Comparison of ENCODE assay signal across 18 mouse cellular contexts in genomic region chr1:33244691-33245090, GRCm38 (mm10).
DNase-seq lines count a peak whose midpoint lies in the region; ATAC-seq lines count a peak whose summit lies in the region.
"Had no signal": no experiment of that assay in that cellular context is flagged by ENCODE, and none has a peak within 500 bp of the region (broad histone marks: within the 10 kb centered on the region; RNA-seq: fewer than 3 reads in every experiment).

No protein-coding gene starts in this region.

- 80% methylated on average over 8 of the region's 8 CpGs for WGBS in kidney, embryonic 16.5 days

- H3K9me3 ChIP-seq in kidney, embryonic 16.5 days (ENCODE audit: low read length) = no peaks in the 10 kb centered on the region
- H3K9me3 ChIP-seq: G1E; hindbrain, embryonic 12.5 days; liver, embryonic 12.5 days; lung, embryonic 15.5 days; neural tube, embryonic 12.5 days; stomach, embryonic 15.5 days had no signal

- H3K4me3 ChIP-seq in kidney, embryonic 16.5 days (ENCODE audit: low read length) = no peak overlapping the region
- H3K4me3 ChIP-seq: hindbrain, embryonic 12.5 days; liver, embryonic 12.5 days; lung, embryonic 15.5 days; megakaryocyte, embryonic 14.5 days; neural tube, embryonic 12.5 days; stomach, embryonic 15.5 days had no signal

- ATAC-seq in kidney, embryonic 16.5 days (ENCODE audit: low FRiP score, low TSS enrichment) = no peak
- ATAC-seq: CD4-positive, CD25-positive, alpha-beta regulatory T cell, adult 4 months; forebrain, embryonic 16.5 days; liver, embryonic 12.5 days had no signal

- DNase-seq in cerebellum, postnatal 36 days = peak; percentile 5 to 16
- DNase-seq in cerebellum, adult 8-10 months = no peak
- peak; percentile 13 to 39 for DNase-seq in kidney, postnatal 25 days
- peak; percentile 7 for DNase-seq in right cerebral cortex, postnatal 14 days
- DNase-seq in right cerebral cortex, adult 18-20 months = no peak
- DNase-seq in testis, postnatal 10 days (ENCODE audit: low spot score) = peak; percentile 43
- DNase-seq: heart, adult 18-20 months; thymus, postnatal 14 days had no signal

- H3K27ac ChIP-seq in kidney, embryonic 16.5 days (ENCODE audit: low read length) = no peak overlapping the region
- H3K27ac ChIP-seq: hindbrain, embryonic 12.5 days; liver, embryonic 12.5 days; lung, embryonic 15.5 days; neural tube, embryonic 12.5 days; stomach, embryonic 15.5 days had no signal

- no peak overlapping the region for H3K4me2 ChIP-seq in kidney, embryonic 16.5 days (replicated peaks; ENCODE audit: low read depth, low read length)
- H3K4me2 ChIP-seq: hindbrain, embryonic 12.5 days; liver, embryonic 12.5 days; lung, embryonic 15.5 days; neural tube, embryonic 12.5 days; stomach, embryonic 15.5 days had no signal

- H3K9ac ChIP-seq in kidney, embryonic 16.5 days (replicated peaks; ENCODE audit: low read length) = no peak overlapping the region
- H3K9ac ChIP-seq: hindbrain, embryonic 12.5 days; liver, embryonic 12.5 days; lung, embryonic 15.5 days; neural tube, embryonic 12.5 days; stomach, embryonic 15.5 days had no signal

- no peaks in the 10 kb centered on the region for H3K27me3 ChIP-seq in kidney, embryonic 16.5 days (ENCODE audit: insufficient read depth, low read length)
- H3K27me3 ChIP-seq: hindbrain, embryonic 12.5 days; liver, embryonic 12.5 days; lung, embryonic 15.5 days; megakaryocyte, embryonic 14.5 days; neural tube, embryonic 12.5 days; stomach, embryonic 15.5 days had no signal

- no peaks in the 10 kb centered on the region for H3K4me1 ChIP-seq in kidney, embryonic 16.5 days (ENCODE audit: insufficient read depth, low read length)
- H3K4me1 ChIP-seq: hindbrain, embryonic 12.5 days; liver, embryonic 12.5 days; lung, embryonic 15.5 days; megakaryocyte, embryonic 14.5 days; neural tube, embryonic 12.5 days had no signal

- no peaks in the 10 kb centered on the region for H3K36me3 ChIP-seq in kidney, embryonic 16.5 days (ENCODE audit: insufficient read depth, low read length)
- H3K36me3 ChIP-seq: G1E; hindbrain, embryonic 12.5 days; liver, embryonic 12.5 days; lung, embryonic 15.5 days; neural tube, embryonic 12.5 days; stomach, embryonic 15.5 days had no signal

Comparison
In these comparisons a context has a peak if more than half of its experiments do, and no peak if none do; other contexts are left out.
1. DNase-seq: peak in cerebellum, postnatal 36 days (2 of 2), kidney, postnatal 25 days (2 of 2), right cerebral cortex, postnatal 14 days (single experiment) and testis, postnatal 10 days (single experiment); none in cerebellum, adult 8-10 months (single experiment) and right cerebral cortex, adult 18-20 months (single experiment).